Mouse (Mus musculus) cerebellum, adult 2 months (tissue): ENCODE measurements around the gene Nln.

Experiments used
- CTCF ChIP-seq: fragments of 200-500 bp; IDR thresholded peaks from 2 replicates; pipeline ENCODE4 v1.5.1; 2011; ENCODE audit warnings: low read depth, mild to moderate bottlenecking, control low read depth, low read length, moderate library complexity, borderline replicate concordance; ENCODE audit not compliant: insufficient read depth
- POLR2A ChIP-seq: fragments of 200-500 bp; IDR thresholded peaks from 2 replicates; pipeline ENCODE4 v1.6.1; 2011; ENCODE audit warnings: low read length, control low read depth, borderline replicate concordance; ENCODE audit not compliant: insufficient read depth

- TF ChIP-seq CTCF: no peak
- no peak for TF ChIP-seq POLR2A
These were observed 96.0 kb downstream of the Nln start for GRCm38 (mm10) chr13:104013380-104013779.
